Mouse (Mus musculus) hindbrain, embryonic 10.5 days (tissue): ENCODE results near the gene Nr2e1. TPM values are rescaled to one million over a fixed set of nuclear protein-coding genes. Genes with fewer than 3 reads are reported as not detected.

Experiments used
- DNase-seq: peaks from one replicate; pipeline ENCODE4 v3.0.0-alpha.2; 2017; ENCODE audit warnings: low spot score
- H3K27ac ChIP-seq: fragments of 300-500 bp; sonication (generic); 2 replicates; pipeline ENCODE4 v1.5.1; 2016; ENCODE audit warnings: mild to moderate bottlenecking, moderate library complexity
- H3K27me3 ChIP-seq: fragments of 300-500 bp; sonication (generic); 2 replicates; pipeline ENCODE4 v1.6.1; 2016; ENCODE audit warnings: mild to moderate bottlenecking; ENCODE audit not compliant: poor library complexity, insufficient read depth, severe bottlenecking
- H3K36me3 ChIP-seq: fragments of 300-500 bp; sonication (generic); 2 replicates; pipeline ENCODE4 v1.6.1; 2016; ENCODE audit warnings: mild to moderate bottlenecking, moderate library complexity
- H3K4me1 ChIP-seq: fragments of 300-500 bp; sonication (generic); replicated peaks from 2 replicates; pipeline ENCODE4 v1.6.1; 2016; ENCODE audit warnings: mild to moderate bottlenecking
- H3K4me3 ChIP-seq: fragments of 300-500 bp; sonication (generic); 2 replicates; pipeline ENCODE4 v1.5.1; 2016; ENCODE audit warnings: mild to moderate bottlenecking, moderate library complexity
- H3K9me3 ChIP-seq: fragments of 300-500 bp; sonication (generic); 2 replicates; pipeline ENCODE4 v1.6.1; 2016; ENCODE audit warnings: mild to moderate bottlenecking, moderate library complexity
- WGBS: fragments of 180-500 bp; shearing (Covaris S2); methylation state at CpG from one replicate; pipeline ENCODE4 v1.1.7; 2016; 5-methylcytosine and 5-hydroxymethylcytosine counted together
- polyA plus RNA-seq: library from polyadenylated mRNA; unstranded; fragments of >200 nt; fragmentation: Nextera tagmentation; extraction: Ambion mirVana; gene quantifications from 2 replicates; pipeline ENCODE4 v1.2.1, GENCODE M21; 2016

Nr2e1 gene
- polyA plus RNA-seq, 1 experiment from 2014 or later: 1.2 TPM

GRCm38 (mm10) chr10:42601556-42601955, 18.1 kb upstream of the Nr2e1 start:
- Histone ChIP-seq H3K4me3 (no peak overlapping the region), H3K9me3 (peaks cover 12% of the 10 kb centered on the region), H3K4me1 (no peaks in the 10 kb centered on the region), H3K27ac (no peak overlapping the region), H3K27me3 (peaks cover 60% of the 10 kb centered on the region), H3K36me3 (no peaks in the 10 kb centered on the region)
- WGBS: 21% methylated on average over 10 of the region's 10 CpGs
- no peak for DNase-seq

- peaks cover 78% of the 10 kb centered on the region for H3K27me3 ChIP-seq
- H3K4me3 ChIP-seq: no peak overlapping the region
- H3K9me3 ChIP-seq: no peaks in the 10 kb centered on the region
- H3K36me3 ChIP-seq: no peaks in the 10 kb centered on the region
- DNase-seq: no peak
- no peaks in the 10 kb centered on the region for H3K4me1 ChIP-seq
- H3K27ac ChIP-seq: no peak overlapping the region
- WGBS: 79% methylated on average over 8 of the region's 8 CpGs
Measured at GRCm38 (mm10) chr10:42598615-42599014, 15.2 kb upstream of the Nr2e1 start.

GRCm38 (mm10) chr10:42593201-42593600, 9.8 kb upstream of the Nr2e1 start:
- H3K4me3 ChIP-seq: no peak overlapping the region
- DNase-seq: no peak
- peaks cover 97% of the 10 kb centered on the region for H3K27me3 ChIP-seq
- H3K36me3 ChIP-seq: no peaks in the 10 kb centered on the region
- peaks cover 29% of the 10 kb centered on the region for H3K4me1 ChIP-seq
- WGBS: 5% methylated on average over 7 of the region's 7 CpGs
- no peak overlapping the region for H3K27ac ChIP-seq
- H3K9me3 ChIP-seq: no peaks in the 10 kb centered on the region

- Histone ChIP-seq H3K4me1 (peaks cover 29% of the 10 kb centered on the region), H3K27ac (peak overlapping the region; percentile 67), H3K9me3 (no peaks in the 10 kb centered on the region), H3K36me3 (no peaks in the 10 kb centered on the region), H3K4me3 (peak overlapping the region; percentile 45), H3K27me3 (peaks cover 100% of the 10 kb centered on the region)
- no peak for DNase-seq
- WGBS: under 1% methylated on average over 25 of the region's 25 CpGs
Measured at GRCm38 (mm10) chr10:42591993-42592686, 8.7 kb upstream of the Nr2e1 start.

GRCm38 (mm10) chr10:42591185-42591992, 8.0 kb upstream of the Nr2e1 start:
- Histone ChIP-seq H3K36me3 (no peaks in the 10 kb centered on the region), H3K27me3 (peaks cover 100% of the 10 kb centered on the region), H3K27ac (peak overlapping the region; percentile 67), H3K4me3 (peak overlapping the region; percentile 45), H3K4me1 (peaks cover 29% of the 10 kb centered on the region), H3K9me3 (peaks cover 1% of the 10 kb centered on the region)
- DNase-seq: peak; percentile 66
- WGBS: under 1% methylated on average over 67 of the region's 67 CpGs

GRCm38 (mm10) chr10:42590261-42591184, 7.1 kb upstream of the Nr2e1 start:
- Histone ChIP-seq H3K36me3 (no peaks in the 10 kb centered on the region), H3K4me3 (peak overlapping the region; percentile 45), H3K27ac (no peak overlapping the region), H3K27me3 (peaks cover 100% of the 10 kb centered on the region), H3K4me1 (peaks cover 29% of the 10 kb centered on the region), H3K9me3 (peaks cover 4% of the 10 kb centered on the region)
- WGBS: 1% methylated on average over 19 of the region's 19 CpGs
- DNase-seq: no peak

- Histone ChIP-seq H3K27me3 (peaks cover 100% of the 10 kb centered on the region), H3K9me3 (peaks cover 4% of the 10 kb centered on the region), H3K4me1 (peaks cover 36% of the 10 kb centered on the region), H3K27ac (no peak overlapping the region), H3K4me3 (no peak overlapping the region), H3K36me3 (no peaks in the 10 kb centered on the region)
- no peak for DNase-seq
- WGBS: 2% methylated on average over 5 of the region's 5 CpGs
Measured at GRCm38 (mm10) chr10:42589505-42589904, 6.1 kb upstream of the Nr2e1 start.

GRCm38 (mm10) chr10:42587961-42588750, 4.7 kb upstream of the Nr2e1 start:
- WGBS: 2% methylated on average over 8 of the region's 8 CpGs
- no peak overlapping the region for H3K27ac ChIP-seq
- peaks cover 100% of the 10 kb centered on the region for H3K27me3 ChIP-seq
- no peak overlapping the region for H3K4me3 ChIP-seq
- DNase-seq: no peak
- H3K36me3 ChIP-seq: no peaks in the 10 kb centered on the region
- peaks cover 4% of the 10 kb centered on the region for H3K9me3 ChIP-seq
- peaks cover 49% of the 10 kb centered on the region for H3K4me1 ChIP-seq

GRCm38 (mm10) chr10:42585596-42586305, 2.3 kb upstream of the Nr2e1 start:
- H3K27ac ChIP-seq: no peak overlapping the region
- WGBS: 5% methylated on average over 22 of the region's 22 CpGs
- peaks cover 4% of the 10 kb centered on the region for H3K9me3 ChIP-seq
- no peak for DNase-seq
- H3K4me3 ChIP-seq: no peak overlapping the region
- no peaks in the 10 kb centered on the region for H3K36me3 ChIP-seq
- H3K4me1 ChIP-seq: peaks cover 43% of the 10 kb centered on the region
- peaks cover 100% of the 10 kb centered on the region for H3K27me3 ChIP-seq

- Histone ChIP-seq H3K9me3 (peaks cover 4% of the 10 kb centered on the region), H3K4me3 (peak overlapping the region; percentile 39), H3K27ac (no peak overlapping the region), H3K36me3 (no peaks in the 10 kb centered on the region), H3K27me3 (peaks cover 100% of the 10 kb centered on the region), H3K4me1 (peaks cover 43% of the 10 kb centered on the region)
- DNase-seq: no peak
- 1% methylated on average over 8 of the region's 8 CpGs for WGBS
Measured at GRCm38 (mm10) chr10:42585156-42585555, 1.7 kb upstream of the Nr2e1 start.

GRCm38 (mm10) chr10:42584436-42584983, 1.1 kb upstream of the Nr2e1 start:
- peaks cover 100% of the 10 kb centered on the region for H3K27me3 ChIP-seq
- no peaks in the 10 kb centered on the region for H3K36me3 ChIP-seq
- H3K4me1 ChIP-seq: peaks cover 48% of the 10 kb centered on the region
- H3K27ac ChIP-seq: no peak overlapping the region
- WGBS: under 1% methylated on average over 37 of the region's 37 CpGs
- peak overlapping the region; percentile 39 for H3K4me3 ChIP-seq
- peaks cover 4% of the 10 kb centered on the region for H3K9me3 ChIP-seq
- peak; percentile 63 for DNase-seq
